Mouse (Mus musculus) E14TG2a.4 (cell line): ENCODE data around the gene Nceh1.

ENCODE experiments used
- CTCF ChIP-seq: conservative IDR thresholded peaks from 2 replicates; pipeline ENCODE4 v1.5.1; 2014; ENCODE audit warnings: low read length
- NANOG ChIP-seq: IDR thresholded peaks from 2 replicates; pipeline ENCODE4 v1.6.1; 2014; ENCODE audit warnings: borderline replicate concordance, low read length, mixed read lengths

- no peak for TF ChIP-seq NANOG
- TF ChIP-seq CTCF: no peak
Measured at GRCm38 (mm10) chr3:27285072-27285471, 102.3 kb downstream of the Nceh1 start.
